Mouse (Mus musculus) T-cell, adult 2 months (primary cell): ENCODE results near the gene Prlr.

Experiments used
- DNase-seq: peaks from one replicate; pipeline ENCODE4 v3.0.0; 2022; ENCODE audit warnings: low spot score

Prlr gene

DNA sequence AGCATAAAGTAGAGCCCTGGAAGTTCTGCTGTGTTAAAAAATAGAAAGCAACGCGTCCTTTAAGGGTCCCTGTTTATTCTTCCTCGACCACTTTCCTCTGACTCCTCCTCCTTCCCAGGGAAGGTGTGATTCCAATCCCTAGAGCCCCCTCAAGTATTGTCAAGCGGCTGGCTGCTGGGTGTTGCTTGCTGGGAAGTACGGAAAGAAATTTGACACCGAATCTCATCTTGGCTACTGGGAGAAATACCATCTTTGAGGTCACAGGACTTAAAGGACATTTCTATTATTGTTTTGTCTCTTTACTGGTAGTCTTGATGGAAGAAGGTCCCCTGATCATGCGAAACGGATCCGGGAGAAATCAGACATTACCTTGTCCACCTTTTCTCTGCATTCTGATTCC lies at the start of gene Prlr:
Gene Prlr (plus strand): TSS at position 156 of the 400 bp plus-strand sequence.
- no peak for DNase-seq

DNA sequence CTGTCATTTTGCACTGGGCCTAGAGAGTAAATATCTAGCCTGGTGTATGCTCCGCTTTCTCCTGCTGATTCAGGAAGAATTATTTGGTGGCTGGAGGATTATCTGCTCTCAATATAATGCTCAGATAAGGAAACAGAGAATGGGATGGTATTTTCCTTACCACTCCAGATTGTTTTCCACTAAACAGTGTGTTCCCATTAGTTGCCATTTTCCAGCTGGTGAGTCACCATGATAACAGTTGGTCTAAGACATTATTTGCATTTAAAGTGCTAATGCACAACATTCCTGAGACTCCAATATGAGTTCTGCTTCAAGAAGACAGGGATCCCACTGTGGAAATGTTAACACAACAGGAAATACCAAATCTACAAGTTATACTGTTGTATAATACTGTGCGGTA lies 43.3 kb upstream of the Prlr start:
- DNase-seq, result no peak

DNA sequence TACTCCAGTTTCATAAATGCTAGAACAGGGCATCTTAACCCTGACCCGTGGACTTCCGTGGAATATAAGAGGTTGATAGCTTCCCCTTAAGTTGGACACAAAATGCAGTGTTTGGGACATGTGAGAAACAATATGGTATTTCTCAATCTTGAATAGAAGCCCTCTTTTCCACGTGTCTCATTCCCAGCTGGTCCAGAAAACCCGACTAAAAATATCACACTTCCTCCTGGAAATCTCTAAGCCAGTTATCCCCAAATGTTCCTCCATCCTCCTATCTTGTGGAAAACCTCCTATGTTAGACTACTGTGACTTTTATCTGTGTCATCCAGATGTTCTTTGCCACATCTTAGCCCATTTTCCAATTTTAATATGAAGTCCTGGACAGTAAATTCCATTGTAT lies 42.1 kb upstream of the Prlr start:
- no peak for DNase-seq

DNA sequence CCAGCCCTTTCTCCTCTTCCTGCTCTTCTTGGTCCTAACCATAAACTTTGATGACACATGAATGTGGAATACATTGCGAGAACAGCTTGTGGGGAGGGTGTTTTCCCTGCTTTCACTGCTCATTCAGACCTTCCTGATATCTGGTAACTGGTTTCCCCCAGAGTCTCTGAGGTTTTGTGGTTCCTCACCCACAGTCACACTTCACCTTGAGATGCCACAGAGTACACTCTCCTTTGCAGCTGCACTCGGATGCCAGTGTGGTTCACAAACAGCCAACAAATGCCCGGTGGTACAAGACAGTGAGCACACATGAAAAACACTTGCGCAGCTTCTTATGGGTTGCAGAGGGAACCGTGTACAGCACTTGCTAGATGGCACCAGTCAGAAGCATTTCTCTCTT lies 32.5 kb upstream of the Prlr start:
- DNase-seq, result peak; percentile 18

DNA sequence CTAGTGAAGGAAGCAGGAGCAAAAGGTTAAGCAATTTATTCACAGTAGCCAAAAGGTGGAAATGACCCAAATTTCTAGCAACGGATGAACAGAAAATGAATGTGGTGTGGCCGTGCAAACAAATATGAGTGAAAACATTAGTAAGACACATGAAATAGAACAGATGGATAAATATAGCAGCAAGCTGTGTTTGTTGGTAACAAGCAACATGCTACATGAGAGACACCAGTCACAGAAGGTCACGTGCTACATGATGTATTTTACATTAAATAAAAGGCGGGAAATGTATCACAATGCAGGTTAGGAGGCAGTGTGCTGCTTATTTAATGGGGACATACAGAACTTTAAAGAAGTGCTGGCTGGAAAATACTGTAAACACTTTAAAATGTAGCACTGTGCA lies 28.8 kb upstream of the Prlr start:
- no peak for DNase-seq

DNA sequence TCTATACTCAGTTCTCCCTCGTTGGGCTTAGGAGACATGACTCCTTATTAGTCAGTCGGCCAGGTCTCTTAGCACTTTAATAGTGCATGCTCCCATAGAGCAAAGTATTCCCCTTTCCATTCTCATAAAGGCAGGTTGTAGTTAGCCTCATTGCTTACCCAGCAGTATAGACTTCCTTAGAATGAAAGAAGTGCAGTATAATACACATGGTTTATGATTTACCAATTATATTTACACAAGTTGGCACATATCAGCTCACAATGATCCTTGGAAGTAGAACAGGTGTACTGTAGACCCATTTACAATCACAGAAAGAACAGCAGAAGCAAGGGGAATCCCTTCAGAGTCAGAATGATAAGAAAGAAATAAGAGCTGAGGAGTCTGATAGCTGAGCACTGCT lies 16.4 kb upstream of the Prlr start:
- DNase-seq, result no peak

DNA sequence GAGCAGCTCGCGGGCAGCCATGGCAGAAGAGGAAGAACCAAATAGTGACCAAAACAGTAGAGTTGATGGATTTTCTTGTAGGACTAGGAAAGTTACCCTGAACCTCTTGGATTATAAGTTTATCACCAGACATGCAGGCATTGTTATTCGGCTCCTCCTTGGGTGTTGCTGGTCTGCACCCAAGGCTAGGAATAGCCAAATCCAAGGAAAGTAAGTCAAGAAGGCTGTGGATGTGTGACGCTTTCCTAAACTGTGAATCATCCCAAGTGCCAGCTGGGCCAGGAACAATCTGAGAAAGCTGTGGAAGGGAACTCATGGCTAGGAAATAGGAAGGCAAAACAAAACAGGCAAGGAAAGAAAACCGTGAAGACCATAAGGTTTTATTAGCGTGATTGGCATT lies 2.0 kb upstream of the Prlr start:
- DNase-seq, result no peak

DNA sequence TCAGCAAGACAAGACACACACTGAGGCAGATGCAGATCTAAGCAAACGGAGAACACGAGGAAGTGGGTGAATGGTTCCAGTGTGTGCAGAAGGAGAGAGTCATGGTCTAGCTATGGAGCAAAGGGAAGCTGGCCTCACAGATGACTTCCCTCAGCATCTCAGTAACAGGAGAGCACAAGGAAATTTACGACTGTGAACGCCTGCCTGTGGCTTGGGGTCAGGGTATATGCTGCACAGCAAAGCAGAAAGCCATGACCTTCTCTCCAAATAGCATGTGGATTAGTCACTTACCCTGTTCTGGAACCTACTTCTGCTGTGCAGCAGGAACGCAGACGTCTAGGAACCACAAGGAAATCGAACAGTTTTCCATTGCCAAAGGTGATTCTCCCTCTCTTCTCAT lies 1.4 kb upstream of the Prlr start:
- no peak for DNase-seq

DNA sequence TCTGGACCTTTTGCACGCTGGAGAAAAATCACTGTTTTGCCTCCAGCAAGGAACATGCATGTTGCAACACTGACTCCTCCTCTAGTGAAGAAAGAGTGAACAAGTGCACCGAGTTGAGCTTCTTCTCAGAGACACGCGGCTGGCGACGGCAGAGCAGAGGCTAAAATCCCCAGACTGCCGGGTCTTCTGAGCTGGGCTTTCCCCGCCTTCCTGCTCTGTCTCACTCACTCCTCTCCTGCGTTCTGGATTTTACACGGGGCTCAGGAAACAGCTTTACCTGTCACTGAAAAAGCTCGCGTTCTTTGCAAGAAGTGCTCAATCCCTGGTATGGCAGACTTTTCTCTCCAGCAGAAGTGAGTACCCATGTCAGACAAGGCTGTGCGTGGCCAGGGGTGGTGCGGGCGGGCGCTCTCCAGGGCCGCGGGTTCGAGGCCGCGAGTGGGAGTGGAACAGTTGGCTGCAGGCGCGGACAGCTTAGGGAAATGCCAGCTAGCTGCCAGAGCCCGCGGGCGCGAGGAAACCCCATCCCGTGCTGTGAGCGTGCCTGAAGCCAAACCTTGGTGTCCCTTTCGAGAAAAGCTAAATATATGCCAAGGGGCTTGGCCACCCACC lies 587 bp downstream of the Prlr start:
- no peak for DNase-seq

DNA sequence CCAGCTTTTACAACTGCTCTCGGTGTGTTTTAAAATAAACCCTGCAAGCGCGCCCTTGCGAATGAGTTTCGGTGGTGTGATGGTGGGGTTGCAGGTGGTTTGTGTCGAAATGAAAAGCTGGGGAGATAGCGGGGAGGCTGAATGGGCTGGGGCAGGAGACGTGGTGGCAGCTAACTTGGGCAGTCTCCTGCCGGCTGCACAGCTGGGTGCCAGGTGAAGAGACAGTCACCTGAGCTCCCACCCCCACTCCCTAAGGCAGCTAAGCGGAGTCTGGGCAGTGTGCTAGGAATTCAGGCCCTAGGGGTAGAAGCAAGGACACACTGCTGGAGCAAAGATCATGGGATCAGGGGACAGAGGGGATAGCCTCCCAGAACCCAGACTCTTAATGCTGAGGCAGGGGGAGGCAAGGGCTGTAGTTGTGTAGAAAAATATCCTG lies 1.1 kb downstream of the Prlr start:
- no peak for DNase-seq

DNA sequence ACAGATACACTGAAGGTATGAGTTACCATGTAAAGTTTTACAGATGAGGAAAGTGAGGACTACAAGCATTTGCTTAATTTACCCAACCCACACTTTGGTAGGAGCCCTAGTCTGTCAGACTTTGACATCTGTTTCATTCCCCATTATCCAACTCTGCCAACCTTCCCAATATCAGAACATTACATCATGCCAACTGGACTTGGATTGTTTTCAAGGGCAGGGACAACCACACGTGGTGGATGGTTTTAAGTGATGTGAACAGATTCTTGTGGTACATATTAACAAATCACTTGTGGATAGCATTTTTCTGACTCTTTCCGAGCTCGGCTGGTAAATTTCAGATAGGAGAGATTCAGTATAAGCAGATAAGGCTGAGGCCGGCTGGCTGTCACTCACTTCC lies 3.7 kb downstream of the Prlr start:
- DNase-seq, result no peak

DNA sequence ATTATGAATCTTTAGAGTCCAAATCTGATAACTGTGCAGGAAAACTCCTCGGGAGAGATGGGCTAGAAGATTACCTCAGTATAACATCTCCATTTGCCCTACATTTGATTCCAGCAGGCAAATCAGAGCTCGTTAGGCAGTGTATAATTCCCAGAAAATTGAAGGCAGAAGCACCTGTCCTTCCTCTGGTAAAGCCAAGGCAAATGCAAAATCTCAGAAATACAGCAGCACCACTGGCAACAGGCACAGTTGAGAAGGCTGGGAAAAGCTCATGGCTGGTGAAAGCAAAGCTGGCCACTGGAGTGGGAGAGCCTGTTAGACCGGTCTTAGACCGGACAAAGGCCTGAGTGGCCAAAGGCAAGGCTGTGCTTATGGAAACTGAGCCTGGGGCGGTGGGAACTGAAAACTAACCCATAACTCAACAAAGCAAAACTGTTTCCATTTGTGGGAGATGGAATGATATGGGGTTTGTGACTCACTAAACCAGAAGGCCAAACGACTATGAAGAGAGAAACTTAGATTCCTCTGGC lies 15.1 kb downstream of the Prlr start:
- no peak for DNase-seq

DNA sequence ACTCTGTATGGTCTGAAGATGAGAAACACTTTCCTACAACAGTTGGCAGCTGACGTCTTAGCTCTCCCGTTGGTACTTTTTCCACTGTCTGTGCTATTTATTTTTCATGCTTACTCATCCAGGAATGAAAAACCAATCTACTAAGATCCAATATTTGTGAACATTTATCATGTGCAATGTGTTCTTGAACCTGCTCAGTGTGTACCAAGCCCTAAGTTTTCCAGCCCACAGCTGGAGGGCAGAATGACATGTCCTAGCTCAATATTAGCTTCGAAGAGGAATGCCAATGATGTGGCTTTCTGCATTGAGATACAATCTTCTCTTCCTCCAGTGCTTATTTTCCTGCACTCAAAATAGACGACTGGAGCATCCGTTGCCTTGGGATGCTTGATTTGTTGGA lies 24.0 kb downstream of the Prlr start:
- DNase-seq, result no peak

DNA sequence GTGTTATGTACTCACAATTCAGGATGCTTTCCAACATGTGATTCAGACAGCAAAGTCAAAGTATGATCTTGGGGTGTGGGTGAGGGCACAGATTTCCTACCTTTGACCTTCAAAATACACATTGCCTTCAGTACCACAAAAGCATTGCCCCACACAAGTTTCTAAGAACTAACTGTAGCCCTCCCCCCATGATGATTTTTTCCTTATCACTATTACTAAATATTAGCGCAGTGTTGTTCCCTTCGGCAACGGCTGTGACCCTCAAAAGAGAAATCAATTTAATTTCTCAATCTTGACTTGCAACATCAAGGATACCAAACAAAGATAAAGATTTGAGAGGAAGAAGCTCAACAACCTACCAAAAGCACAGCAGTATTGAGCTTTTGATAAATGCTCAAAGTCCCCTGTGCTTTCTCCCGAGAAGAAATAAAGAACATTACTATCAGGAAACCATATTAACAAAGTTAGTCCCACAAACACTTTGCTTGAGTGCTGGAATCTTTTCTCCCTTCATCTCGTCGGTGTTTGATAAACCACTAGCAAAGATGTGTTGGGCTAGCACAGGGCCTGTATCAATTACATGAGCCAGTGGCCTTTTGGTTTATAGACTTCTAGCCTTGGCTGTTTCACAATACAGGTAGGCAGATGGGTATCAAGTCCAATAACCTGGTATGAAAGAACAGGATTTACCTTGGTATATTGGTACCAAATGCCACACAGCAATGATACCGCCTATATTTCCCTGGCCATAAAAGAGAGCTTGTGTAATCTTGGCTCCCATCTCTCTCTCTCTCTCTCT lies 25.7 kb downstream of the Prlr start:
- no peak for DNase-seq

DNA sequence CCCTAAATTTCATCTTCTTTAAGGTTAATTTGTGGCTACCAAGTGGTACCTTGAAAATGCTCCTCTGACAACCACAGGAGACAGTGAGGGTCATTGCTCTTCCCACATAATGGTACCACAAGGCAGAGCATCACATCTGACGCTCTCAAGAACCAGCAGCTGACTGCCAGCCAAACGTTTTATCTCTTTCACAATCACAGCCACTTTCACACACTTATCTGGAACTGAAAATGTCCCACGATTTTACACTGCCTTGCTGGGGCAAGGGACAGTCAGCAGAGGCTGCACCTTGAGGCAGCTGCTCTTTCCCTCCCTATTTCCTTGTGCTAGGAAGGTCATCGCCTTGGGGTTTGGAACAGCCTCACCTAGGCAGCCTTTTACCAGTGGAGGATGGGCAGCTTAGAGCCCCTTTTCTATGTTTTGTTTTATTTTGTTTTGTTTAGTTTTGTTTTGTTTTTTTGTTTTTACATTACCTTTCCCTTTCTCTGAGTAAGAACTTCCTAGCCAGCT lies 33.3 kb downstream of the Prlr start:
- no peak for DNase-seq

DNA sequence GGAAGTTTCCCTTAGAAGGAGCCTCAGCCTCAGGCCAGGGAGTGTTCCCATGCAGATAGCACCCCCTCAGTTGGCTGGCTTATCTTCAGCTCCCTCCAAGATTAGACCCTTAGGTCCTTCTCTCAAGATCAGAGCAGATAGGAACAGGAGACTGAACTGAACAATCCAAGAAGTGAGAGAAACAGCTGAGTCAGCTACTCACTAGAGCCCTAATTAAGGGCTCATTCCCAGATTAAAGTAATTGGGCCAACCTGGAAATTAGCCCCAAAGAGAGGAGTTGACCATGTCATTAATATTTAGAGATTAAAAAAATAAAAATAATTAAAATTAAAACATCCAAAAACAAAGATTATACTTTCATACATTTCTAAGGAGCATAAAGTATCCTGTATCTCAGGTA lies 35.0 kb downstream of the Prlr start:
- no peak for DNase-seq

DNA sequence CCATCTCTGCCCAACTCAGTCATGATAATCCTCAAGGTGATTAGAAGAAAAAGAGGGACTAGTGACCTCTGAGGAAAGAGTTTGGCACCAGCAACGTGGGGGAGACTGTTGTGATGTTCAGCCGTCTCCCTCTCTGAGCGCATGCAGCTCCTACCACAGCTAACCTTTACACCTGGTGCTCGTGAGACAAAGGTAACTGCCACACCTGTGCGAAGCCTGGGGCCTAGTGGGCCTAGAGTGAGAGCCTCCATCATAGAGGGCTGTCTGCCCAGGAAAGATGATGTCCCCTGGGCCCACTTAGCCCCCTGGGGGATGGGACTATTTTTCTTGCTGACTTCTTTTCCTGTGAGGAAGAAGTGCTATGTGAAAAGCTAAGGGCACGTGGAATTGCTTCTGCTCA lies 36.2 kb downstream of the Prlr start:
- no peak for DNase-seq

DNA sequence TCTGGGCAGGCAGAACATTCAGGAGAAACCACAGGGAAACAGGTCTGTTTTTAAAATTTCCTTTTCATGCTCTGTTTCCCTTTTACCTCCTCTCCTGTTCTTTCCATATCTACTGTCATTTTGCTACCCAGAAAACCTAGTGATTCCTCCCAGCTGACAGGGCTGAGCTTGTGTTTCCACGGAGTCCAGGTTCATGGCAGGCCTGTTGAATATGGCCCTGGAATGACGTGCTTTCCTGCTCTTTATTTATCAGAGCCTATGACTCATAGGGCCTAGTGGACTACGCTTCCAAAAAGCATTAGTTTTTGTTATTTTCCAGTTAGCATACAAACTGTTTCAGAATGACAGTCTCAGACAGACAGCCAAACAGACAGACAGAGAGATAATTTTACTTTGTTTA lies 36.7 kb downstream of the Prlr start:
- no peak for DNase-seq

DNA sequence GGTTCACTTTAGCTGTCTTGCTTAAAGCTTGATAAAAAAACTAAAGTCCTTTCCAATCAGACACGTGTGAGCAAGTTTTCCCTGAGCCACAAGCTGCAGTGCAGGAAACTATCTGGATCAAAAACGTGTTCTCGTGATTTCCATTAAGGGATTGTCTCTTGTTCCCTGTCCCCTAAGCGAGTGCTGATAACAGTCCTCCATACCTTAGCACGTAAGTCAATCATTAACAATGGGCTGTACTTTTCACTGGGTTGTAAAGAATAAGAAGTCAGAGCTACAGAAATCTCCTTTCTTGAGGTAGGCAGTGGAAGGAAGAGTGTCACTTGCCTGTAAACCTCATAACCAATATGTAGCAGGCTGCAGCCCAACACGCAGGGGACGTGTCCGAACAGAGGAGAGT lies 38.7 kb downstream of the Prlr start:
- no peak for DNase-seq

DNA sequence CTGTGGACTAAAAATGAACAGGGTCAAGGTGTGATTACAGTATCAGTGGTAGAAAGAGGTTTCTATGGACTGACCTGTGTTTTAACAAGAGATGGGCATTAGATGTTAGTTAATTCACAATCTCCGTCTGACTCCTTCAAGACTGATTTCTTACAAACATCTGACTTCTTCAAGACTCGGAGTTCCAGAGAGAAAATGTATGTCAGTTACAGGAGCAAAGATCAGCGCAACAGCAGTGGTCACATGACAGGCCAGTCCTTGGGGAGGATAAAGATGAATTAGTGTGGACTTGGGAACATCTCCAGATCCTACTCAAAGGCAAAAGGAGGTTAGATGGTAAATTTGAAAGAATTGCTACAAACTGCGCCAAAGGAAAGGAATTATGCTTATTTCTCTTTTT lies 39.2 kb downstream of the Prlr start:
- no peak for DNase-seq

DNA sequence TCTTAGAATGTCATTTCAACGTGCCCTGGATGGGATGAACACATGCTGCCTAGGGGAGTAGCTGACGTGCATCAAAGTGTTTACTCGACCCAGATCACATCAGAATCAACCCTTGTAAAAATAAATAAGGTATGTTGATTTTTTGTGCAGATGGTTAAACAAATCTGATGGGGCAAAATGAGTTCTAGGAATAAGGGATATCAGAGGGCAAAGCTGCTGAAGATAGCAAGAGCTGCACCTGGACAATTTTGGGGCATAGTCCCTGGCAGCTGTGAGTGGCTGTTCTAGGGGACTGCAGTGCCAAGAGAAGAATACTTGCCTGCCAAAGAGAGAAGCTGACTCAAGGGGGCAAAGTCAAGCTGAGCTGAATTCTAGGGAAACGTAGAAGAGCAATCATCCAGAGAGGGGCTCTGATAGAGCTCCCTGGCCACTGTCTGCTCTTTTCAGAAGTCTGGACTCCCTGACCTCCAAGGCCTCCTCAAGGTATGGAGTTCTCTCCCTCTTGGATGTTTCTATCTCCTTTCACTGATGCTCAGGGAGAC lies 46.6 kb downstream of the Prlr start:
- no peak for DNase-seq

DNA sequence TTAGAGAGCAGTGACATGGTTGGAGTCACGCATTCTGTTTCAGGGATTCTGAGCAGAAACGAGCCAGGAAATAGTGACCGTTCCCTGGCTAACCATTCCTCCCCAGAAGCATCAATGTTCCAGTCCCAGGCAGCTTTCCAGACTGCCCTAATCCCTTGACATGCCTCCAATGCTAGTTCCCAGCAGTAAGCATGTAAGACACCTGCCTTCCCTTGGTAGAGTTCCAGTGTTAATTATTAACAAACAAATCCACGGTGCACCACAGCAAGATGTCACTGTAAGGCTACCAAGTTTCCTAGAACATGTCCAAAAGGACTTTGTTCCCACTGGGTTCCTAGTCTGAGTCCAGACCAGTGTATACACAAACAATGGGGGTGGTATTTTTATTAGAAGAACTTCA lies 48.7 kb downstream of the Prlr start:
- no peak for DNase-seq

DNA sequence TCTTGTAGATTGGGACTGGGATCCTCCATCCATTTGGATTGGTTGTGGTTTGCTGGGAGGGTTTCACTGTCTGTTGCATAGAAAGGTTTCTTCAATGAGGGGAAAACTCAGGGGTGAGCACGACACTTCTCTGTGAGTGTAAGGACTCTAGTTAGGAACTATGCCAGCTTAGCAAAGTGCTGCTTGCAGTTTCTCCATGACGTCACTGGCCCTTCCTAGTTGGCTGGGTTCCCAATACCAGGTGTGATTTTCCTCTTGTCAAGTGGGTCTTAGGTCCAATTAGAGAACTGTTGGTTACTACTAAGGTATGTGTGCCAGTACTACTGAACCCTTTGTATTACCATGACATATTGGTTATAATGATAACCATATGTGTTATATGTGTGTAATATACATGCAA lies 51.6 kb downstream of the Prlr start:
- no peak for DNase-seq
